In the genomic region with DNA sequence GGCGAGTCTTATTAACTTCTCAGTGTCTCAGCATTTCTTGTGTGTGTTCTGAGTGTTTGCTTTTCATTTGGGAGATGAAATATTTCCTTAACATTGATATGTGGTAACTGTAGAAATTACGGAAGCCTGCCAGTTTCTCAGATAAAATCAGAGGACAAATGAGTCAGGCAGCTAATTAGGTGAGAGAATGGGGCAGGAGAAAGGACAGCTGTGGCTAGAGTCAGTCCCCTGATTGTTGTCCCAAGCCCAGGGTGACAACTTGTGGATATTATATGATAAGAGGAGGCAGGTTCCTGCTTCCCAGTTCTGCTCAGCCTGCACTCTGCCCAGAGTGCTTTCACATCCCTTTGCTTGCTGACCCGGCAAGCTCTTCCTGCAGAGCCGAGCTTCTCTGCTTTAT, we compare ENCODE assay signal across 27 mouse cellular contexts.
A peak's percentile ranks its signal among the peaks of the same experiment; 100 is the strongest.
DNase-seq lines count a peak whose midpoint lies in the region; ATAC-seq and TF ChIP-seq lines count a peak whose summit lies in the region.
"Had no signal": no experiment of that assay in that cellular context is flagged by ENCODE, and none has a peak within 500 bp of the region (broad histone marks: within the 10 kb centered on the region; RNA-seq: fewer than 3 reads in every experiment).

No protein-coding gene starts in this region.

- DNase-seq in limb, embryonic 11.5 days (ENCODE audit: low spot score): peak; percentile 14
- DNase-seq in limb, embryonic 10.5 days (ENCODE audit: low spot score): no peak
- DNase-seq in lung, adult 18-20 months: no peak
- DNase-seq in lung, postnatal 10 days: peak; percentile 20
- DNase-seq in lung, postnatal 14 days: no peak
- no peak for DNase-seq in adrenal gland, postnatal 10 days
- DNase-seq: adrenal gland, adult 8-10 months; adrenal gland, postnatal 25 days; B cell, adult 2 months; cerebellum, adult 11 months; cerebellum, adult 18-20 months; cerebellum, adult 8-10 months; cerebellum, adult 9-11 months; cerebellum, postnatal 14 days; cerebellum, postnatal 36 days; embryo, embryonic 11 days had no signal

- H3K27ac ChIP-seq in limb, embryonic 11.5 days (replicated peaks; ENCODE audit: low read depth, low read length): no peak overlapping the region
- no peak overlapping the region for H3K27ac ChIP-seq in limb, embryonic 10.5 days
- no peak overlapping the region for H3K27ac ChIP-seq in lung, embryonic 16.5 days (ENCODE audit: low read length)
- H3K27ac ChIP-seq: embryonic facial prominence, embryonic 13.5 days; embryonic facial prominence, embryonic 15.5 days; forebrain, embryonic 10.5 days; forebrain, embryonic 12.5 days had no signal

- no peak overlapping the region for H3K4me3 ChIP-seq in limb, embryonic 11.5 days (ENCODE audit: low read depth, low read length)
- H3K4me3 ChIP-seq in limb, embryonic 10.5 days: no peak overlapping the region
- H3K4me3 ChIP-seq in lung, embryonic 16.5 days (ENCODE audit: low read length): no peak overlapping the region
- no peak overlapping the region for H3K4me3 ChIP-seq in C2C12 (ENCODE audit: insufficient read depth, poor library complexity, severe bottlenecking)
- H3K4me3 ChIP-seq: embryonic facial prominence, embryonic 13.5 days; embryonic facial prominence, embryonic 15.5 days; erythroblast, embryonic 14.5 days; forebrain, embryonic 10.5 days; forebrain, embryonic 12.5 days had no signal

- H3K27me3 ChIP-seq in limb, embryonic 11.5 days (ENCODE audit: control insufficient read depth, insufficient read depth, low read length): no peaks in the 10 kb centered on the region
- no peaks in the 10 kb centered on the region for H3K27me3 ChIP-seq in limb, embryonic 10.5 days (ENCODE audit: low read depth, poor library complexity, severe bottlenecking)
- no peaks in the 10 kb centered on the region for H3K27me3 ChIP-seq in lung, embryonic 16.5 days (ENCODE audit: control insufficient read depth, insufficient read depth, low read depth, low read length)
- no peaks in the 10 kb centered on the region for H3K27me3 ChIP-seq in C2C12 (ENCODE audit: control insufficient read depth, insufficient read depth, insufficient read length)
- H3K27me3 ChIP-seq: embryonic facial prominence, embryonic 13.5 days; embryonic facial prominence, embryonic 15.5 days; forebrain, embryonic 12.5 days had no signal

- H3K79me2 ChIP-seq in C2C12 (ENCODE audit: control insufficient read depth, insufficient read depth): no peaks in the 10 kb centered on the region

- no peak overlapping the region for H3ac ChIP-seq in C2C12 (ENCODE audit: control insufficient read depth, insufficient read length, low read depth)

- no peaks in the 10 kb centered on the region for H3K36me3 ChIP-seq in limb, embryonic 11.5 days (ENCODE audit: control insufficient read depth, insufficient read depth, low read length)
- no peaks in the 10 kb centered on the region for H3K36me3 ChIP-seq in limb, embryonic 10.5 days
- H3K36me3 ChIP-seq in lung, embryonic 16.5 days (ENCODE audit: control insufficient read depth, insufficient read depth, low read length): no peaks in the 10 kb centered on the region
- H3K36me3 ChIP-seq in C2C12 (ENCODE audit: control insufficient read depth, insufficient read depth): no peaks in the 10 kb centered on the region
- H3K36me3 ChIP-seq: embryonic facial prominence, embryonic 13.5 days; embryonic facial prominence, embryonic 15.5 days; forebrain, embryonic 10.5 days; forebrain, embryonic 12.5 days had no signal

- no peak overlapping the region for H3K4me2 ChIP-seq in limb, embryonic 11.5 days (ENCODE audit: low read depth, severe bottlenecking)
- H3K4me2 ChIP-seq in lung, embryonic 16.5 days (ENCODE audit: low read depth, low read length): no peak overlapping the region
- H3K4me2 ChIP-seq: embryonic facial prominence, embryonic 13.5 days; embryonic facial prominence, embryonic 15.5 days; forebrain, embryonic 12.5 days had no signal

- WGBS in limb, embryonic 11.5 days: 76% methylated on average over 4 of the region's 4 CpGs
- WGBS in limb, embryonic 10.5 days: 74% methylated on average over 4 of the region's 4 CpGs
- WGBS in lung, embryonic 16.5 days: 22% methylated on average over 4 of the region's 4 CpGs

- ATAC-seq in limb, embryonic 11.5 days (ENCODE audit: insufficient number of reproducible peaks, low FRiP score, low TSS enrichment, low read depth): no peak
- peak; percentile 51; the same call in 1 of the 2 replicates for ATAC-seq in lung, embryonic 16.5 days (ENCODE audit: low read depth)
- ATAC-seq: activated CD4-positive, CD25-positive, alpha-beta regulatory T cell, adult 4 months; forebrain, embryonic 14.5 days; forebrain, embryonic 16.5 days; Patski had no signal

- no peaks in the 10 kb centered on the region for H3K79me3 ChIP-seq in C2C12 (ENCODE audit: low read depth)

- TF ChIP-seq CTCF in C2C12 (IDR thresholded peaks at IDR 0.05; ENCODE audit: control insufficient read depth, insufficient read depth, insufficient read length): no peak

- no peaks in the 10 kb centered on the region for H3K4me1 ChIP-seq in limb, embryonic 11.5 days (ENCODE audit: control insufficient read depth, insufficient read depth, low read length)
- H3K4me1 ChIP-seq in limb, embryonic 10.5 days: no peaks in the 10 kb centered on the region
- no peaks in the 10 kb centered on the region for H3K4me1 ChIP-seq in lung, embryonic 16.5 days (replicated peaks; ENCODE audit: control insufficient read depth, insufficient read depth, low read length)
- H3K4me1 ChIP-seq: embryonic facial prominence, embryonic 15.5 days; forebrain, embryonic 12.5 days had no signal

- no peak overlapping the region for H3K9ac ChIP-seq in limb, embryonic 11.5 days (ENCODE audit: low read length)
- H3K9ac ChIP-seq in lung, embryonic 16.5 days (ENCODE audit: low read length): no peak overlapping the region
- H3K9ac ChIP-seq: embryonic facial prominence, embryonic 13.5 days; embryonic facial prominence, embryonic 15.5 days; forebrain, embryonic 12.5 days had no signal

- H3K9me3 ChIP-seq in limb, embryonic 11.5 days (ENCODE audit: control insufficient read depth, low read length): no peaks in the 10 kb centered on the region
- no peaks in the 10 kb centered on the region for H3K9me3 ChIP-seq in limb, embryonic 10.5 days (replicated peaks)
- H3K9me3 ChIP-seq in lung, embryonic 16.5 days (ENCODE audit: control insufficient read depth, low read length): no peaks in the 10 kb centered on the region
- H3K9me3 ChIP-seq: embryonic facial prominence, embryonic 13.5 days; embryonic facial prominence, embryonic 15.5 days; forebrain, embryonic 10.5 days; forebrain, embryonic 12.5 days had no signal

TF ChIP-seq in C2C12, 6 proteins besides CTCF, POLR2A, EP300 and RAD21:
- TF ChIP-seq MYOD1 (IDR thresholded peaks at IDR 0.05; ENCODE audit: control insufficient read depth, insufficient read length, low read depth) (peak; percentile 12), FOSL1 (IDR thresholded peaks at IDR 0.05; ENCODE audit: insufficient read depth, low read length, poor library complexity, severe bottlenecking) (no peak), USF1 (IDR thresholded peaks at IDR 0.05; ENCODE audit: low read depth) (no peak), MYOG (IDR thresholded peaks at IDR 0.05; ENCODE audit: control insufficient read depth, extremely low read depth, insufficient read length) (no peak)
TF ChIP-seq in C2C12: peak in this region for 1.

Comparison
In these comparisons a context has a peak if more than half of its experiments do, and no peak if none do; other contexts are left out.
1. DNase-seq: peak in limb, embryonic 11.5 days (single experiment) and lung, postnatal 10 days (single experiment); none in limb, embryonic 10.5 days (single experiment), lung, adult 18-20 months (0 of 2), lung, postnatal 14 days (single experiment) and adrenal gland, postnatal 10 days (single experiment).